Mouse (Mus musculus): ENCODE results near the gene Selenoo.

DNA sequence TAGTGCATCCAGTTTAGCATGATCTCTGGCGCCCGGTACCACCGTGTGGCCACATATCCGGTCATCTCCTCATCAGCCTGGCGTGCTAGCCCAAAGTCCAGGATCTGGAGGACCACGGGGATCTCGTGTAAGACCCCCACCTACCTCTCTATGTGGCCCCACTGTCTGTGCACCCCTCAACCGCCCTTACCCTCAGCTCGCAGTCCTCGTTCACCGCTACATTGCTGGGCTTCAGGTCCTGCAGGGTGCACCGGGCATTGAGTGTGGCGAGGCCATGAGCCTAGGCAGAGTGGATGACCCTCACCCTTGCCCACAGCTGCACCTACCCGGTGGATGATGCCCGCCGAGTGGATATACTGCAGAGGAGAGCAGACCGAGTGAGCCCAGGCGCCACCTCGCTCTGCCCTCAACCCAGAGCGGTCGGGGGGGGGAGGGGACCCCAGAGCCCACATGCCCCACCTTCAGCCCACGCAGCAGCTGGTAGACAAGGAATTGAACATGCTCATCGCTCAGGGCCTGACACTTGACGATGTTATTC lies 57.0 kb downstream of the Selenoo start:
- TF ChIP-seq CTCF (IDR thresholded peaks at IDR 0.05; ENCODE audit: low read depth) (no peak), EP300 (IDR thresholded peaks at IDR 0.05; ENCODE audit: low read depth) (no peak)
